Mouse (Mus musculus): ENCODE data around the gene Macrod2.

Gene Macrod2

GRCm38 (mm10) chr2:141477585-141477984, 1082.5 kb downstream of the Macrod2 start:
- peak; percentile 35 for DNase-seq (ENCODE audit: low read depth, low spot score)

- no peak for DNase-seq (ENCODE audit: low read depth, low spot score)
Observed at GRCm38 (mm10) chr2:141490518-141490917, 1095.4 kb downstream of the Macrod2 start.

DNA sequence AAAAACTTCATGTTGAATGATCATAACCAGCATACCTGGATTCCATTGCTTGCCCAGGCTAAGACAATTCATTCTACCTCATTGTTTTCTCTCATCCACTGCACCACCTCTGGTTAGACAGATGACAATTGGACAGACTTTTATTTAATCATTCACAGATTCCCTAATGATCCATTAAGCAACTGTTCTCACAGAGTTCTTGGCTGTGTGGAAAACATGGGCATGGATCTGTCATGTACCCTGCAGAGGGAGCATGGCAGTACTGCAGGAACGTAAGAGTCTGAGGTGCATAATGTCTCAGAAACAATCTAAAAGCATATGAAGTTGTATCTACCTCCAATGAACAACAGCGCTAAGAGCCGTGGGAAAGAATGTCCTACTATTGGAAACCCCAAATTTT, 1110.3 kb downstream of the Macrod2 start:
- no peak for DNase-seq (ENCODE audit: low read depth, low spot score)

- no peak for DNase-seq (ENCODE audit: low read depth, low spot score)
Observed at GRCm38 (mm10) chr2:141507929-141508897, 1113.1 kb downstream of the Macrod2 start.

- DNase-seq (ENCODE audit: low read depth, low spot score), result peak; percentile 32
Observed at GRCm38 (mm10) chr2:141514976-141515375, 1119.9 kb downstream of the Macrod2 start.

GRCm38 (mm10) chr2:141522081-141522480, 1127.0 kb downstream of the Macrod2 start:
- no peak for DNase-seq (ENCODE audit: low read depth, low spot score)

DNA sequence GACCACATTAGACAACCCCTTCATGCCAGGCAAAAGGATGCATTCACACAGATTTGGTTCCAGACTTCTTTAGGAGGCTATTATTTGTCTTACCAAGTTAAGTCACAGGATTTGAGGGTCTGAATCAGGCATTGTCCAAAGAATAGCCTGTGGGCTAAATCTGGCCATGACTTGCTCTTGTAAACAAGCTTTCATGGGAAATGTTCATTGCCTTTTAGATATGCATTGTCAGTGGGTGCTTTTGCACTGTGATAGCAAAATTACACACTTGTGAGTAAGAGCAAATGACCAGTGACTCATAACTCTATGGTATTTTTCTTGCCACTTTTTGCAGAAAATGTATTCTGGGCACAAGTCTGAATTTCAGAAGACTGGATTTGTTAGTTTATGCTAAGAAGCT, 1150.8 kb downstream of the Macrod2 start:
- no peak for DNase-seq (ENCODE audit: low read depth, low spot score)

DNA sequence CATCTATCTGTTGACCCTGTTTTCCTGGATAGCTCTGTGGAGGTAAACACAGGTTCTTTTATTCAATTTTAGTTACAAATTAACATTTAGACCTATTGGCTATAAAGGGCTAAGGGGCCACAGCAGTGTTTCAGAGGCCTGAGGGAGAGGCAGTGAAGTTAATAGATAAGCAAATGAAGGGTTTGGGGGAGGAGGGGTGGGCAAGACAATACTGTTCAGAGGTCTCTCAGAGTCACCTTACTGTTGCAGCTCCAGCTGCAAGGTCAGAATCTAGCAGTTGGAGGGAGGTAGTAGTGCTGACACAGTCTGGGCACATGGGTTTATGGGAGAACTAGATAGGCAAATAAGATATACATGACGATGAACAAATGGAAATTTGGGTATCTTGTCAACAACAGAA, 1156.6 kb downstream of the Macrod2 start:
- DNase-seq (ENCODE audit: low read depth, low spot score), result no peak

DNA sequence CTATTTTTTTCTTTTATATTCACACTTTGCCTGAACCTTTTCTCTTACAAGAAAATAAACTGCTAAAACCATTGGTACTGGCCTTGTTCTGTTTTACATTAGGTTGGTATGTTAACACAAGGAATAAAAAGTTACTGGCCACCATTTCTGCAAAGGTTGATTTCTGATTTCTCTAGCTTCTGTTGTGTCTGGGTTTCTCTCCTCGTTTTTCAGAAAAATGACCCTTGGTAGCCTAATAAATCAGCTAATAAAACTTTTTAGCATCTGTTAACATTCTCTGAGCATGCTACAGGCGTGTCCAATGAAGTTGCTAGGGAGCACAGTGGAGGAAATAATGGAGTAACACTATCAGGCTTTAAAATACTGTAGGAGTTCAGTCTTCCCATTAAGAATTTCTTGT, 1161.6 kb downstream of the Macrod2 start:
- DNase-seq (ENCODE audit: low read depth, low spot score), result peak; percentile 23

DNA sequence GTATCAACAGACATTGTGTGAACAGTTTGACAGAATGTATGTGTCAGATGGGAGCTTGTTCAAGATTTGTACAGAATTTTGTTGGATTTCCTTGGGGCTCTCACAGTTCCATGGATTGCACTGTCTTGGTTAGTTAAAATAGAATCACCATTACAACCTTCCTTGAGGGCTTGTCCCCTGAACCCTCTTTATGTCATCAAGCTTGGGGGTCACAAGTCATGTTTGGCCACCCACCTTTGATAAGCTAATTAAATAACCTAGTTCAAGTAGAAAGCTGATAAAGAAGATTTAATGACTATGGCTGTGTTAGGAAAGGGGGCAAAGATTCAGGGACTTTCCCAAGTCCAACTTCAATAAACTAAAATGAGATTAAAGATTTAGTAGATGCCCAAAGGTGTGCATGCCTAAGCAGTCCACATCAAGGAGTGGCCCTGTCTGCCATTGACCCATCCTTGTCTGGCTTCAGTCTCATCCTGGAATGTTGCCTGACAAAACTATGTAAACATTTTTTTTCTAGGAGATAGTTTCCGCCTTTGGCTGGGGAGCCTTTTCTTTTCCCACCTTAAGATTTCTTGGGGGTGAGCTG, 1163.2 kb downstream of the Macrod2 start:
- DNase-seq (ENCODE audit: low read depth, low spot score), result no peak

DNA sequence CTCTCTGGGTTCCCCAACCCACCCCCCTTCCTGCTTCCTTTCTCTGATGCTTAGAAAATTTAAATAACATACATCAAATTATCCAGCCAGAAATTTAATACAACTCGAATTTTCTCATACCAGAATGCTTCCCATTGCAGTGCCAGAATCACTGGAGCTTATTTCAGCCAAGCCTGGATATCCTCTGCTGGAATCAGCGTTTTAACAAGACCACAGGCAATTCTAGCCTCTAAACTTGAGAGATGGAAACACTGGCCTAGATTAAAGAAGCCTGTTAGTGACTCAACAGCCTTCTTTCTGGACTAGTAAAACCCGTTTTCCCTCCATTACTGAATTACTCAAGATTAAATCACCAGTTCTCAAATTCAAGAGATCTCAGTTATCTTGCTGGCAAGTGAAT, 1170.9 kb downstream of the Macrod2 start:
- no peak for DNase-seq (ENCODE audit: low read depth, low spot score)

DNA sequence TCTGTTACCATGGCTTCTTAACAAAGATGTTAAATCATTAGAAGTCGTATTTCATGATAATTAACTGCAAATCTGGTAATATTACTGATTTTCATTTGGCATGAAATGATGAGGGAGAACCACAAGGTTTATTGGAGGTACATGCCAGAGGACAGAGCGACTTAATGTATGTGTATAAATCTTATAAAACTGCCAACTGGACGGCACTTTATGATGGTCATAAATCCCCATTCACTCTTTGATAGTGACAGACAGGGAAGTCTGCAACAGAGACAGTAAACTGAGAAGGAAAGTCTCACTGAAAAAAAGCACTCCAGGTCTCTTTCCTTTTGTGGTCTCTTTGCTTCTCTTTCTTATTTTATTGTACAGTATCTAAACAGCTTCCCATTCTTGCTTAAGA, 1176.3 kb downstream of the Macrod2 start:
- peak; percentile 75 for DNase-seq (ENCODE audit: low read depth, low spot score)

DNA sequence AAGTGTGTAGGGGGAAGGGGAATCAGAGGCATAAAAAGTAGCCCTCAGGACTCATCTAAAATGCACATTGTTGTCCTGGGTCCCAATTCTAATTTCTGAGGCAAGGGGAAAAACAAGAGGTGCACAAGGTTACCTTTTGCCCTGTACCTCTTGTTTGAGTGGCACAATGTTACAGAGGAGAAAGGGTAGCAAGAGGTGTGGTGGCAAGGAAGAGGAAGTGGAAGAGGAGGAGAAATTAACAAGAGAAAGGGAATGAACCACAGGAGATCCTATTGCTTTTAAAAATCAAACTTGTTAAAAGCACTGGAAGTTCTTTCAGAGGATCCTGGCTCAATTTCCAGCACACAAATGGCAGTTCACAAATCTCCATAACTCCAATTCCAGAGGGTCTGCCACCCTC, 1183.1 kb downstream of the Macrod2 start:
- no peak for DNase-seq (ENCODE audit: low read depth, low spot score)

GRCm38 (mm10) chr2:141582431-141582830, 1187.3 kb downstream of the Macrod2 start:
- no peak for DNase-seq (ENCODE audit: low read depth, low spot score)

DNA sequence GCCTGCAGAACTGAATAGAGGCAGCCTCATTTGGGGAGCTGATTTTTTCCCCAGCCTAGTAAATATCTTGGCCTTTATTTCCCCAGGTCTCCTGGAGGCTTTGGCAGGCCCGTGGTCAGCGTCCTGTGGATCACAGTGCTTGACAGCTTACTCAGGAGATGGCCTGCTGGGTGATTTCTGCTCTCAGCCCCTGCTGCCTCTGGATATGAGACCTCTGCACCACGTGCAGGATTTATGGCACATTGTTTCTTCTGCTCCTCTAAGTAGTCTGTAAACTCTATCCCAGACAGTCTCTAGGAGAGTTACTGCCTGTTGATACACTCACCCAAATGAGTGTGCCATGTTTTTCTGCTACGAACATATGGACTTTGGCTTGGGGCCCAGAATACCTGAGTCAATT, 1187.8 kb downstream of the Macrod2 start:
- DNase-seq (ENCODE audit: low read depth, low spot score), result peak; percentile 46

GRCm38 (mm10) chr2:141587290-141587689, 1192.2 kb downstream of the Macrod2 start:
- no peak for DNase-seq (ENCODE audit: low read depth, low spot score)

DNA sequence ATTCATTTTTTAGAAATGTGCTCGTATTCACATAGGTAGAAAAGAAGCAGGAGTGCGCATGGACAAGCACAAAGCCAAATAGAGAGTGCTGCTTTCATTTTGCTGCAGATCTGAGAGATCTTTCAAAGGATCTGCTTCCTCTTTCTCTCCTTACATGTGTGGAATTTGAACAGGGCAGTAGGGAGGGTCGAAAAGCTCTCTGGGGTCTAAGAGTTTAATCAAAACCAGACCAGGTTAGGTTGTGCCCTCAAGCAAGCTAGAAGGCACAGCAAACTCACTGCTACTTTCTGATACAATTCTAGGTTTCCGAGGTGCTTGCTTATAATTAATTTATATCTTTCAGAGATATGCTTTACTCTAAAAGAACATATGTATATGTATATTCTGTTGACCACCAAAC, 1196.2 kb downstream of the Macrod2 start:
- DNase-seq (ENCODE audit: low read depth, low spot score), result peak; percentile 46

GRCm38 (mm10) chr2:141594811-141595210, 1199.7 kb downstream of the Macrod2 start:
- DNase-seq (ENCODE audit: low read depth, low spot score), result no peak

DNA sequence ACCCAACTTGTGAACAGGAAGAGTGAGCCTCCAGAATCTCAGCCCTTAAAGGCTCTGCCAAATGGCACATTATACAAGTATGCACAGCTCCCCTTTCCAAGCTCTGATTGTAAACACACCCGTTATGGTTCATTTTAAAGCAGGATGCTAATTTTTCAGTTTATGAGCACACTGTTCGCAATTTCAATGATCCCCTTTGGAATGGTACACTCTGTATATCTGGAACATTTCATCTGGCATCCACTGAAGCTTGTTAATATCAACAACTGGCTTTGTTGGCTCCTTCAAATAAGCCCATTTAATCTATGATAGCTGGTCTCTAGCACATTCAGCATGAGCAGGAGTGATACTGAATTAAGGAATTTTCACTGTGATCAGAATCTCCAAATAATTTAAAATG, 1222.6 kb downstream of the Macrod2 start:
- no peak for DNase-seq (ENCODE audit: low read depth, low spot score)

- DNase-seq (ENCODE audit: low read depth, low spot score), result no peak
Observed at GRCm38 (mm10) chr2:141618257-141618656, 1223.1 kb downstream of the Macrod2 start.

GRCm38 (mm10) chr2:141664051-141664450, 1268.9 kb downstream of the Macrod2 start:
- DNase-seq (ENCODE audit: low read depth, low spot score), result no peak

GRCm38 (mm10) chr2:141672814-141673213, 1277.7 kb downstream of the Macrod2 start:
- DNase-seq (ENCODE audit: low read depth, low spot score), result no peak

- peak; percentile 29 for DNase-seq (ENCODE audit: low read depth, low spot score)
Observed at GRCm38 (mm10) chr2:141673405-141673804, 1278.3 kb downstream of the Macrod2 start.

All from mesoderm, embryonic 11.5 days (tissue).